Mouse (Mus musculus): ENCODE data around the gene Dmrtc1a. TPM values are rescaled to one million over a fixed set of nuclear protein-coding genes. Genes with fewer than 3 reads are reported as not detected.

Gene Dmrtc1a
- polyA plus RNA-seq (2015; fragmentation: Nextera tagmentation; extraction: Ambion mirVana) = 2.9 and 3.3 TPM in 2 replicates

DNA sequence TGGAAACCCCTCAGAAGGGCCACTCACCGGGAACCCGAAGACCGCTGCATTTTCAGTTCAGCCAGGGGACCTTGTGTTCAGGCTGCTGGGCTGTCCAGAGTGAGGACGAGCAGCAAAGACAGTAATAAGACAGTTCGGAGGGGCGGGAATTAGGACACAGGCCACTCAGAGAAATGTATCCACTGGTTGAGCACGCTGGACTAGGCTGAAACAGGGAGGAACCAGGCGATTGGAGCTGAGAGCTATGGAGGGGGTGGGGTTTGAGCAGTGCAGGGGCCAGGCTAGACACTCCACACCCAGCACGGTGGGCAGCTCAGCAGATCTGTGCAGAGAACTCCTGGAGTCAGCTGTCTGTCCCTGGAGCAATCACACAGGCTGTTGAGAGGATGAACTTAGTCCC, at the start of gene Dmrtc1a, which contains the start of gene 1700011M02Rik:
Gene Dmrtc1a, minus strand, starts transcription at position 101 of the 400 bp plus-strand sequence.
Gene 1700011M02Rik, plus strand, starts transcription at position 319 of the 400 bp plus-strand sequence.

GRCm38 (mm10) chrX:102928072-102928471, 19.6 kb upstream of the Dmrtc1a start, which contains the start of gene 1700018G05Rik:
TSS of gene 1700018G05Rik (plus strand) at chrX:102928372.

DNA sequence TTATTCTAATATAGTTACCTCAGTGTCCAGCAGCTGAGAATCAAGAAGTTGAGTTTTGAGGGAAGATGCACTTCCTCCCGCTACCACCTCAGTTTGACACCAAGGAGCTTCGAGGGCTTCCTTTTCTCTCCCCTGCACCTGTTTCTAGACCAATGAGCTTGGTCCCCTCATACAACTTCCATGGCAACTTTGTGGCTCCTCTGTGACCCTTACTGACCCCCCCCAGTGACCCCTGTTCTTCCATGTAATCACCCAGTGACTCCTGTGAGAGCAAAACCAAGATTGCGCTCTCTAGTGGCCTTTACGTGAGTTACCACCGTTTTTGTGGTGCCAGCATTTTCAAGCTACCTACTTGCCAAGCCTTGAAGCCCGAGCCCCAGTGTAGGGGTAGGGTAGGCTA, 40.6 kb downstream of the Dmrtc1a start, which contains the start of gene 1700031F05Rik:
Gene 1700031F05Rik, minus strand, starts transcription at position 101 of the 400 bp plus-strand sequence.

GRCm38 (mm10) chrX:102854516-102854915, 54.0 kb downstream of the Dmrtc1a start, which contains the start of gene Dmrtc1c2:
TSS of gene Dmrtc1c2 (minus strand) at chrX:102854616.

Other genes starting within 250 kb of the Dmrtc1a start
- gene Gm3880, start 221.7 kb downstream of the Dmrtc1a start, polyA plus RNA-seq (2015; fragmentation: Nextera tagmentation; extraction: Ambion mirVana) = not detected in 2 replicates
- not detected in 2 replicates for gene Gm9112, start 201.1 kb downstream of the Dmrtc1a start, polyA plus RNA-seq (2015; fragmentation: Nextera tagmentation; extraction: Ambion mirVana)
- gene Dmrtc1b, start 200.8 kb downstream of the Dmrtc1a start, polyA plus RNA-seq (2015; fragmentation: Nextera tagmentation; extraction: Ambion mirVana) = not detected in 2 replicates
- gene Dmrtc1c1, start 105.7 kb downstream of the Dmrtc1a start, polyA plus RNA-seq (2015; fragmentation: Nextera tagmentation; extraction: Ambion mirVana) = not detected in 2 replicates
- gene Dmrtc1c2, start 54.1 kb downstream of the Dmrtc1a start, polyA plus RNA-seq (2015; fragmentation: Nextera tagmentation; extraction: Ambion mirVana) = not detected in 2 replicates
- not detected in 2 replicates for gene 1700031F05Rik, start 40.7 kb downstream of the Dmrtc1a start, polyA plus RNA-seq (2015; fragmentation: Nextera tagmentation; extraction: Ambion mirVana)
- not detected in 2 replicates for gene 1700011M02Rik, start 218 bp upstream of the Dmrtc1a start, polyA plus RNA-seq (2015; fragmentation: Nextera tagmentation; extraction: Ambion mirVana)
- gene 1700018G05Rik, start 19.7 kb upstream of the Dmrtc1a start, polyA plus RNA-seq (2015; fragmentation: Nextera tagmentation; extraction: Ambion mirVana) = not detected in 2 replicates

Measured in neural tube, postnatal 0 days (tissue).